Mouse (Mus musculus): ENCODE measurements around the gene B9d1.

B9d1 gene

DNA sequence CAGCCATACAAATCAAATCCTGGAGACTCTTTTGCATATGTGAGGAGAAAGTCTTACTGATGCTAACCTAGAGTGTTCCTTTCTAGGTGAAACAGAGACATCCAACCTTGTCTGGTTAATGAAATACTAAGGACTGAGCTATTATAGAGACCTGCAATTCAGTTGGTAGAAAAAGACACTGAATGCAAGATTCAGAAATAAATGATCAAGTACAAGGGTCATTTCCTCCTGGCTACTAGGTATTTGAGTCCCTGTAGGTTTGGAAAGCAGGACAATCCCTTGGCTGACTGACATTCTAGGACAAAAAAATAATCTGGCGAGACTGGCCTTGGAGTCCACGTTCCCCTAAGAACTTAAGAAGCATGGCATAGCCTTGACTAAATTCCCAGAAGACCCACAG lies 40.6 kb downstream of the B9d1 start:
- no peak for DNase-seq

DNA sequence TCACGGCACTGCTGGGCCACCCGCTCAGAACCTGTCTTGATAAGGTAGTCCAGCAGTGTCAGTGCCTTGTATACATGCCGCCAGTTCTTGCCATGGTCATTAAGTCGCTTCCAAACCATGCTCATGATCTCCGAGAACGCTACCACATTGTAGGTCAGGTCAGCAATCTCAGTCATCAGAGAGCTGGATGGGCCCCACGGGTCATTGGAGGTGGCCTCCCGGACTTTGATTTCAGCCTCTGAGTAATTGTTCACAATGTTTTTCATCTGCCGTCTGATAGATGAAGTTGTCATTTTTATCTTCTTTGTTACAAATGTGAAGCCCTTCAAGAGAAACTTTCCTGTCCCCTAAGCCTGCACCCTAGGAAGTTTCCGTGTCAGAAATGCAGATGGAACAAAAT lies 41.5 kb downstream of the B9d1 start:
- no peak for DNase-seq

DNA sequence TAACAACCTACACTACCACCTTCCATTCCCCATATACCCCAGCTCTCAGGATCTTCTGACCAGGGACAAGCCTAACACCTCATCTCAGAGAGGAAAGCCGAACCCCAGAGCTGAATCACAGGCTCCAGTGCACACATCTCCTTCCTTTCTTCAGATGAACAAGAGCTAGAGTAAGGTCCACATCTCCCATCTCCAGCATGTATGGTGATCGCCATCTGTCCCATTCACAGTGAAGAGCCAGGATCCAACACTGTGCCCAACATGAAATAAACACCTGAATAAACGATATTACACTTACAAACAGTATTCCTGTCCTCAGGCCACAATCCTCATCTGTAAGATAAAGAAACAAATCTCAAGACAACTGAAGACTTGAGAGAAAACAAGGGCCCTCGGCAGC lies 42.8 kb downstream of the B9d1 start:
- DNase-seq = no peak

DNA sequence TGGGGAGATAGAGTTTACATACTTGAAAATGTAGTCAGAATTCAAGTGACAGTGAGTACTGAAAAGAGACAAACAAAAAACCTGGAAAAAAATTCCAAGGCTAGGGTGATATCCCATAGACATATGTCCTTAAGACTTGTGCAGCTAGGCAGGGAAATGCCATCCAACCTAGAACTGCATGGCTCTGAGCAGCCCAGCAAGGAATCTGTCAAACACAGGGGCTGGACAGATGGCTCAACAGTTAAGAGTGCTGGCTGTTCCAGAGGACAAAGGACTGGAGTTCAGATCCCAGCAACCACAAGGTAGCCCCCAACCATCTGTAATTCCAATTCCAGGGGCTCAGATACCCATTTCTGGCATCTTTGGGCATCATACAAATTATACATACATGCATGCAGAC lies 45.7 kb downstream of the B9d1 start:
- DNase-seq = no peak

DNA sequence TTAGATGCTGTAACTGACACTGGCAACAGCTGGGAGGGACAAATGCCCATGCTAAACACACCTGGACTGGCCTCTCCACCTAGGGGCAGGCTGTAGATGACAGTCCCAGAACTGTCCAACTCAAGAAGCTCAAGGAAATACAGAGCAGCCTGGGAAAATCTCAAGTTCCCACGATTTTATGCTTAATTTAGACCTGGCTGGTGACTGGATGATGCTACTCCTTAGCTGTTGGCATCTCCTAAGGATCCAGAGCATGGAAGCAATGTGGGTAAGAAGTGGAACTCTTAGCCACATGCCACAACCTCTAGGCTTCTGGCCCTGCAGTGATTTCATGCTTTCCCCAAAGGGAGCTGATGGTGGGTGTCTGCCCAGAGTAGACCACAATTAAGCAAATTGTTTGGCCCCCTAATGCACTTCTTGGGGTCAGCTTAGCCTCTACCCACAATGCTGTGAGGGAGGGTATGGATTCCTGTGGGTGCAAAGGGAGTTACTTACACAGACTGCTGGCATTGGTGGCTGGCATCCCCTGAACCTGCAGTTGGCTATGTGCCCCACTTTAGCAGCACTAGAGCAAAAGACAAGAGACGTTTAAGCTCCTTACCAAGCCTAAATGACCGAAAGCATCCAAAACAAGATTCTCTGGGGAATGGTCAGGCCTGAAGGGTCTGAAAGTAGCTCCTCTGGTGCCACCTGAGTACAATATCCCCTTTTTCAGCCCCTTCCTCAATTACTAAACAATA lies 48.2 kb downstream of the B9d1 start:
- DNase-seq = no peak

DNA sequence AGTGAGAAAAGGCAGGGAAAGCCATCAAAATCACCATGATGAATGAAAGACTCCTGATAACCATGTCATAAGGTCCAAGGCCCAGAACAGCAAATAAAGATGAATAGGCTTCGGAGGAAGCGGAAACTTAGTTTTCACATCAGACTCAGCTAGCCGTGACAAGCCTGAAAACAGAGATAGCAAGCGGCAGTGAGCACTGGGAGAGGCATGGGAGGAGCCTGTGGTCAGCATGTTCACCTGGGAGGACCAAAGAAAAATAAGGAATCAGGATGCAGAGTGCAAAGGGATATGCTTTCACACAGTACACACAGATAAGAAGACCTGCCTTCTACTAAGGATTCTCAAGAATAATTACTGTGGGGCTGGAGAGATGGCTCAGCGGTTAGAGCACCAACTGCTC lies 54.6 kb downstream of the B9d1 start:
- no peak for DNase-seq

DNA sequence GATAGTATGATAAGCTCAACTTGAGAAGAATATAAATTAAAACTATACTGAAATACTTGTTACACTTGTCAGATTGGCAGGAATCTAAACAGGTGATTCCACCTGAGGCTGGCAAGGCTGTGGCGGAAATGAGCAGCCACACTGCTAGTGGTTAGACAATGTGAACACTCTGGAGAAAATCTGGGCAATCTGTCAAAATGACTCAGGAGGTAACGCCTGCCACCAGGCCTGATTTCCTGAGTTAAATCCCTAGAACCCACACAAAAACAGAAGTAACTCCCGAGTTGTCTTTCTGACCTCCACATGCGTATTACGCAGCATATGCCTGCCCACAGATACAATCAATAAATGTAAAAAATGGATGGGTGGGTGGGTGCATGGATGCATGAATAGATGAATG lies 57.5 kb downstream of the B9d1 start:
- DNase-seq = peak; percentile 92

All from heart, adult 11 months (tissue).